Mouse (Mus musculus) right cerebral cortex, postnatal 10 days (tissue): ENCODE data around the gene Sohlh2.
A peak's percentile ranks its signal among the peaks of the same experiment; 100 is the strongest.
"Not testable (repeated sequence)": the region's sequence is repeated elsewhere in the genome, so short reads cannot be mapped to it uniquely, and the experiment has no call there.

Source experiments
- DNase-seq, 2 experiments: peaks; one replicate each; pipeline ENCODE4 v3.0.0; 2021; ENCODE audit warnings: low spot score in 2 of 2

Sohlh2 gene

DNA sequence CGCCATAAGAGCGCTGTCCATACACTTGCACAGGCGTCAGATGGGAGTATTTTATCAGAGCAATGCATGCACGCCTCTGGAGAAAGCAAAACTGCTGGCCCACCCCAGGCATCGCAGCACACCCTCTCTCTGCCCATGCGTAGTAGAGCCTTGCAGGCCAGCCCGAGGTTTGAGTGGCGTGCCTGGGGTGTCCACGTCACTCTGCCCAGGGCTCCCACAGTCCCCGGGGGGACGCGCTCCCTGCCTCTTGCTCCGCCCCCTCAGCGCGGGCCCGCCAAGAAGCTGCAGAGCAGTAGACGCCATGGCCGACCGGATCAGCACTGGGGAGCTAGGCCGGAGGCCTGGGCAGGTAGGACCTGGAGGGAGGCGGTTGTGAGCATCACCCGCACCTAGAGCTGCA, at the start of gene Sohlh2:
TSS of gene Sohlh2 (plus strand) at position 263 of the 400 bp plus-strand sequence.
- DNase-seq, result no peak

DNA sequence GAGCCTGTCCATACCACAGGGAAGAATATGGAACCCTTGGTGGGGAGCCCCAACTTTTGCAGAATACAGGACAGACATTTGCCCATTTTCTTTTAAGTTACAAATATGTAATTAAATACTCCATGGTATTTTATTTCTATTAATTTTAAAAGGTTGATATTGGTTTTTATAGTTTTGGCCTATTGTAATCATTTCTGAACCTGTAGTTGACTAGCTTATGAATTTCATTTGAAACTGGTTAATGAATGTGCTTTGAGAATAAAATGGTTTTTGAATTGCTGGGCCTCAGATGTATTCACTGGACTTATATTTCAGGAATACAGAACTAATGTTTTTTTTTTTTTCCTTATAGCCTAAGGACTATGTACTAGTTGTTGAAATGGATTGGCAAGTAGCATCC, 44.8 kb upstream of the Sohlh2 start, which contains the start of gene Ccdc169:
TSS of gene Ccdc169 (plus strand) at position 301 of the 400 bp plus-strand sequence.
- DNase-seq, result no peak

DNA sequence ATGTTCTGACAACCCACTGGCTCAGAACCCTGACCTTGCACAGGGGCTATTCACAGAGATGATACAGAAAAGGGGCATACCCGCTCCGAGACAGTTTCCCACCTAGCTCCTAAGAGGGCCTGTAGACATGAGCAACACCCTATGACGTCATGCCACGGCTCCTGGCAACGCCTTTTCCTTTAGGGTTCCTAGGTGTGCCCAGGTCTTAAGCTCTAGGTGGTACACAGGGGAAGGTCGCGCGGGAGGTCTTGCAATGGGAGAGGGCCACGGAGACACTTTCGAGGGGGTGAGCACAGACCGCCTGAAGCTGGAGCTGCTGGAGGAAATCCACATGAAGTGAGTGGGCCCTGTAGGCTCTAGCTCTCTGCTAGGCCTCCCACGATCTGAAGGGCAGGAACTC, 42.0 kb upstream of the Sohlh2 start:
- DNase-seq, result no peak

DNA sequence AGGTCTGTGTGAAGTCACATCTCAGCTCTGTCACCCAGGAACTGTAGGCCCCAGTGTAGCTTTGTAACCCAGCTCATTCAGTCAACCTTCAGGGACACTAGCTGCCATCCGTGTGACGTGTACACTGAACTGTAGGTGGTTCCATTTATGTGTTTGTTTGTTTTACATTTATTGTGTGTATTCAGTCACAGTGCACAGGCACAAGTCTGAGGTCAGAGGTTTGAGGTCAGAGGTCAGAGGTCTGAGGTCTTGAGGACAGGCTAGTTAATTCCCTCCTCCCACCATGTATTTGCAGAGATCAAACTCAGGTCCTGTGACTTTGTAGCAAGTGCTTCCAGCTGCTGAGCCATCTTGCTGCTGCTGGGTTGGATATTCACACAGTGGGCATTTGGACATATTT, 40.4 kb upstream of the Sohlh2 start:
- DNase-seq, result no peak

DNA sequence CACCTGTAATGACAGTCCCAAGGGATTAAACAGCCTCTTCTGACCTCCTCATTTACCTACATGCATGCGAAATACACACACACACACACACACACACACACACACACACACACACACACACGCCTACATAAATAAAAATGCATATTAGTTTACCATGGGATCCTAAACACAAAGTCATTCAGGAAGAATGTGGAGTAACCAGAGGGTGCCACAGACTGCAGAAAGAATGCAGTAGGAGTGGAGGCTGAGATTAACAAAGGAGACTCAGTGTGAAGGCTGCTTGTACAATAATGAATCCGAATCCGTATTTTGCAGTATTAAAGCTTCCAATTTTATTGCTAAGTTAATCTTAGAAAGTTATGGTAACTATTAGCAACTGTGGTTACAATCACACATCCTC, 36.9 kb upstream of the Sohlh2 start:
- no peak for DNase-seq

DNA sequence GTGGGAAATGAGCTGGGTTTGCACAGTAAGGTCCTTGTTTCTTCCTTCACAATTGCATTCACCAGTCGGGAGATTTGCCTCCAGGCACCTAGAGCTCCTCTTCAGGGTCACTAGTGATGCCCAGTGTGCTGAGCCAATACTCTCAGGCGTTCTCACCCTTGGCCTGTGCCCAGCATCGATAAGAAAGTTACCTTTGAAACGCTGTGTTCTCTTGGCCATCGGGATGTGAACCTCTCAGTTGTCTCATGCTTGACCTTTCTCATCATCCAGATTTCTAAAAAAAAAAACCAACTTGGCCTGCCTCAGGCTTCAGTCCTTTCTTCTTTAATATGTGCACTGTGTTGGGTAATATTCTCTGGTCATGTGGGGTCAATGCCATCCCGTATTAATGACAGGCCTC, 35.4 kb upstream of the Sohlh2 start:
- DNase-seq, result no peak

DNA sequence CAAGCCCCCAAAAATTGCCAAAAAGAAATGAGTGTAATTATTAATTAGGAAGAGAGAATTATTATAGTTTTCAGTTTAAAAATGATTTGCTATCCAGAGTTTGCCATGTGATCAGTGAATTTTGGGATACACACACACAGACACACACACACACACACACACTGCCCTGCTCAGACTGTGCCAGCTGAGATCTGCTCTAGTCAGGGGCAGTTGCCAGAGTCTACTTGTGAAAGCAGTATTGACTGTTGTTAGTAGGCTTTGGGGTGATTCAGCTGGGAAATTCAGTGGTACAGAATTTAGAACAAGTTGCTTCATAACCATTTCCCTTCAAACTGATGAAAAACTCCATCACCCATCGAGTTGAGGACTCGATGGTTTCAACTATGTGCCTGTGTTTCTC, 34.7 kb upstream of the Sohlh2 start:
- DNase-seq, result no peak

DNA sequence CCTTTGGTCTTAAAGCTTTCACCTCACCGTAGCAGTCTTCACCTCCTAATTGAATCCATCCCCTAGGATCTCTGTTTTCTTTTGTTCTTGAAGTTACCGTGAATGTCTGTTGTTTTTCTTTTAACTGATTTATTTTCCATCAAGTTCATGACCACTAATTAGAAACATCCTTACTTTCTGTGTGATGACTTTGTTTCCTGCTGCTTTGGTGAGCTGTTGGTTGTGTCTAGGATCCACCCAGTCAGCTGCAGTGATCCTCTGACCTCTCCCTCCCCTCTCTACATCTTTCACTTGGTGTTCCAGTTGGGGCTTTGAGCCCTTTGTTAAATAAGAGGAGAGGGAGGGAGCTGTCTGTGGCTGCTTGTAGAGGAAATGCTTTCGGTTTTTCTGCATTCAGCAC, 33.7 kb upstream of the Sohlh2 start:
- DNase-seq, result no peak

DNA sequence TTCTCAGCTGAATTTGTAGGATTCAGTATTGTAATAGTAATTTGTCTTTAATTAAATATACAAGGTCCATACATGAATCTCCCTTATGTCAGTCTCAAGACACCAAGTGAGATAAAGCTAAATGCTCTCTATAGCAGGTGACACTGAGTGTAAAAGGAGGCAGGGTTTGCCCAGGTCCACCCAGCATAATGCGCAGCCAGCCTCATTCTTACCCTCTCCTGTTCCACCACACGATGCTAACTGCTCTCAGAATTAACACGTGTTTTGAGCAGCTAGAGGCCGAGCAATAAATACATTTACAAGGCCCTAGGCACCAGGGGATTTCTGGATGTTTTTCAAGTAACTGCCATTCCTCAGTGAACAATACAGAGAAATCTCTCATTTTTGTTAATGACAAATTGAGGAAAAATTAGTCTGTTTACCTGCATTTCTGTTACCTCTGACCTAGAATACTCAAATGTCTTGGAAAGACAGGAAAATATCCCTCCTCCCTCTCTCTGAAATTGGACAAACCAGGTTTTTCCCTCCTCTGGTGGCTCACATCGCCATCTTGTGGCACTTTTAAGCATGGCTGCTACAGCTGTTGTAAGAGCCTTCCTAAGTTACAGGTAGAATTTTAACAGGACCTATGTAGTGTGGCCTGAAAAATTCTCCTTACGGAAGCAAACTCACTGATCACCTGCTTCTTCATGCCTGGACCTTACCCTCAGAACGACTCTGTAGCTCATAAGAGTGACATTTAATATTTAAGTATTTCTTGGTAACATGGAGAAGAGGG, 30.0 kb upstream of the Sohlh2 start:
- peak; percentile 63 to 83 for DNase-seq

DNA sequence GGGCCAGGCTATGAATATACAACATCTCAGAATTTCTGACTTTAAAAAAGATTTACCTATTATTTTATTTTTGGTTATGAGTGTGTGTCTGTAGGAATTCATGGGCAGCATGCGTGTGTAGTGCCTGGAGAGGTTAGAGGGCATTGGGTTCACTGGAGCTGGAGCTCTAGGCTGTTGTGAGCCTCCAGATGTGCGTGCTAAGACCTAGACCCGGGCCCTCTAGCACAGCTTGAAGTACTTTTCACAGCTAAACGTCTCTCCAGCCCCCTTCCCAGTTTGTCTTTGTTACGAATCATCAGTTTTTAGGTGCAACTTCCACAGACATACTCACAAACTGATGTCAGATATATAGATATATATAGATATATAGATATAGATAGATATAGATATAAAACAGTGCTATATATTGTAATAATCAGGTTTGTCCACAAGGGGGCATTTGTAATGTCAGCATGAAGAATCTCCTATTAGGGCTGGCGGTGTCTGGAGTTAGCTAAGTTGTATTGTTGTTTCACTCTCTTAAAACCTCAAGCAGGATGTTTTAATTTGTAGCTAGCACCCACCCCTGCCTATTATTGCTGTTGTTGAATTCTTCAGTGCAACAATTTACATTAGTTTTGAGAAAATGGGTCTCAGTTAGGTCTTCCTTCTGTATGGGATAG, 29.0 kb upstream of the Sohlh2 start:
- no peak for DNase-seq

DNA sequence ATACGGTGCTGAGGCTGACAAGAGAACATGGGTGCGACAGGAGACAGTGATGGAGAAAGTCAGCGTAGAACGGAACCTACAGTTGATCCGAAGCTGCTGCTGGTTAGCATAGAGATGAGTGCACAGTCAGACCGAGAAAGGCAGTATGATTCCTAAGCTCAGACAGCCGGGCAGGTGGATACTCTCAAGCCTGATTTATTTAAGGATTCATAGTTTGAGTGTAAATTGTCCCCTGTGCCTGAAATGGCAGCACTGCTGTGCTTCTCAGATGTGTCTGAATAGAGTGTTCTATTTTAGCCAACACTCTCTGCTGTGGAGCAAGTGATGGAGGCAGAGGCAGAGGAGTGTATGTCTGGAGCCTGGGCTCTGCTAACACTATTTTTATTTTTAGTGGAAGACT, 27.7 kb upstream of the Sohlh2 start:
- DNase-seq, result peak; percentile 32 to 43

DNA sequence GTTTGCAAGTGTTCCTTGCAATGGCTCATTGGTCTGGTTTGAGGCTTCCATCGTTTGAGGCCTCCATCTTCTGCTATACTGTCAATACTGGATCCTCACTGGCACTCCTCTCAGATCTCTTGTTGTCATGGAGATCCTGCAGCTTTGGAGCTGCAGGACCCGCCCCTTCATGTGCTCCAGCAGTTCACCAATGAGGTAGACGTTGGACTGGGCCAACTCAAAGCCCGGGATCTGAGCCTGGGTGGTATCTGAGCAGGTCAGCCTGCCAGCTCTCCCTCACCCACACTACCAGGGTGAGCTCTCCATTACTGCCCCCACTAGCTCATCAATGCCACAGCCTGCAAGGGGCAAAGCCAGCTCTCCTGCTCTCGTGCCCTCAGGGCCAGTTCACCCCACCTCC, 24.4 kb upstream of the Sohlh2 start:
- peak in 1 of 2 experiments; percentile 49 for DNase-seq

DNA sequence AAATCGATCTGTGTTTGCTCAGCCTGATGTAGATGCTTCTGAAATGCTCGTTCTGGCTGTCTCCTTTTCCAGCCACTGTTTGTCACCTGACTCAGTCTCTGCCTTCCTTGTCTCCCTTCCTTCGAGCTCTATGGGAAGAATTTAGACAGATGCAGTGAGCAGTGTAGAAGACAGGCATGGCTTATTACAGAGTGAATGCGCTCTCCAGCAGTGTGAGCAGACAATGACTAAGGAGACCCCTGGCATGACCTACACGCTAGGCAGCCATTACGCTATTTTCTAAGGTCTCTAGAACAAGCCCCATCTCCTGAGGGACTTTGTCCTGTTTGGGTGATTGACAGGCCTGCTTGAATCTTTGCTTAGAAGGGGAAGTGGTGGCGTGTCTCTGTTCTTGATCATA, 20.7 kb upstream of the Sohlh2 start:
- no peak for DNase-seq

DNA sequence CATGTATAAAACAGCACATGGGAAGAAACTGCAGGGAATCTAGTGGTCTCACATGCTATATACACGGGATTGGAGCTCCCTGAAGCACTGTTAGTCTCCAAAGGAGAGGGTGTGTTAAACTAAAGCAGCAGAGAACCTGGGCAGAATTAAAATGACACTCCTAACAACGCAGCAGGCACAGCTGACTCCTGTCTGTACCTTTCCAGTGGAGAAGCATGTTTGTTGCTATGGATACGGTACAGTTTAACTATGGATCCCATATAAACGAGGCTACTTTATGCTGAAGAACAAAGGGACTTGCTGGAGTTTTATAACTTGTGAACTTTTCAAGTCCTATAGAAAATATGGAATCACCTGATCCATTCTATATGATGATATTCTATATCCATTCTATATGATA, 18.3 kb upstream of the Sohlh2 start:
- no peak for DNase-seq

DNA sequence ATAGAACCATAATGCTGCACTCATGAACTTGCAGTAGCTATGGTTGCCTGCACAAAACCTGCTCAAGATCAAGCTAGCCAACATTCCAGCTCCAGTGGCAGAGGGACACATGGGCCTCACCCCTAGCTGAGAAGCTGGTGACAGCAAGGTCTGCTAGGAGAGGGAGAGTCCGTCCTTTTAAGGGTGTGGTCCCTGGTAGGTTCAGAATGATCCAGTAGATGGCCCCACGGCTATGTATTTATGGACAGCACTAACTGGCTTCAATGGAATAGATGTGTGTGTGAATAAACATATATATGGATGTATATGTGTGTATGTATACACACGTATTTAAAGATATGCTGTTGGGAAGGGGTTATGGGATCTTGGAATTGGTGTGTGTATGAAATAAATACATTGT, 9.3 kb upstream of the Sohlh2 start:
- DNase-seq, result no peak

DNA sequence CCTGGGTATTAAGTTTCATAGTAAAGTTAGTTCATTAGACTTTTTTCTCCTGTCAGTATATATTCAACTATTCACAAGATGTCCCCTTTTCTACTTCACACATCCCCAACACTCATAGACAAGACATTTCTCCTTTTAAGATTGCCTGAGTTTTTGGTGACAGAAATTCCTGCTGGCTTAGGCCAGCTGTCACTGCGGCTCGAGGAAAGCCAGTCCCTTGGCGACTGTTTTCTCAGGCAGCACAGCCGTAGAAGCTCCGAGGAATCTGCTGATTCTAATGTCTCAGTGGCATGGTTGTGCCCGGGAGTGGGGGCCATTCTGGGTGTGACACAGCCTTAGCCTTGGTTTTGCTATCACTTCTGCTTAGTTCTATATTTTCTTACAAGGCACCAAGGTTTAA, 4.6 kb upstream of the Sohlh2 start:
- DNase-seq, result no peak

DNA sequence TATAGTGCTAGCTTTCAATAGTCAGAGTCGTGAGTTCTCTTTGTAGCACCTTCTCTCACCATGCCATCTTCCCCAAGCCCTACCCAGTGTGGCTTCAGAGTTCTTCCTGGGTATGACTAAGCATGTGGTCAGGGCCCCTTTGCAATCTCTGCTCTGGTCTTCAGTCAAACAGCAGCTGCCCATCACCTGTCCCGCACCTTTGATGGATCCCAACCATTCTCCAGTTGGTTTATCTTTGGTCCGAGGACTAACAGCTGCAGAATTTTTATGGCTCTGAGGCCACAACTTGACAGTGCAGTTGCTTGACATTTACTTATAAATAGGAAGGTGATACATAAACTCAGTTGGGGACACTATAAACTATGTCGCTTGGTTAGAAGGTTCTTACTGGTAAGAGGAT, 9.8 kb downstream of the Sohlh2 start:
- no peak for DNase-seq

DNA sequence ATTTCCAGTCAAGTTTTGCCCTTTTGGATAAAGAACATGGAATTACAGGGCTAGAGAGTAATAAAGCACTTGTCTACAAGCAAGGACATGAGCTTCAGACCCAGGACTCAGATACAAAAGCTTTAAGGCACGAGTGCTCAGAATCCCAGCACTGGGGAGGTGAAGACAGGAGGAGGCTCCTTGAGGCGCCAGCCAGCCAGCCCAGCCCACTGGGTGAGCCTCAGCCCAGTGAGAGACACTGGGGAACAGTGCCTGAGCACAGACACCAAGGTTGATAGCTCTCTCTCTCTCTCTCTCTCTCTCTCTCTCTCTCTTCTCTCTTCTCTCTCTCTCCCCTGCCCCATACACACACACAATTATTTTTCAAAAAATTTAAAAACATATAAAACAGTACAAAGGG, 11.5 kb downstream of the Sohlh2 start:
- no peak for DNase-seq

DNA sequence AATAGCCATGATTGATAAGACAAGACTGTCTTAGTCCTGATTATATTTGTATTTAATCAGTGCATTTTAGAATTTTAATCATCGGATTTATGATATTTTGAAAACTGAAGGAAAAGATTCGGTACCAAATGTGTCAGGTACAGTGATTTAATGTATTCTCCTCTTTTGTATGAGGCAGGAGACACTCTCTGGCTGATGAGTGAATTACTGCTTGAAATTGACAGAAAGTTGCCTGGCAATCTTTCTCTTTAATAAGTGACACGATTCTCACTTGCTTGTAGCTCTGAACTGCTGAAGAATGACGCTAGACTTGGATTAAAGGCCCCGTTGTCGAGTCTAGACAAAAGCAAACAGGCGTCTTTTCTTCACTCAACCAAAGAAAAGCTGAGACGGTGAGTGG, 13.0 kb downstream of the Sohlh2 start:
- no peak for DNase-seq

DNA sequence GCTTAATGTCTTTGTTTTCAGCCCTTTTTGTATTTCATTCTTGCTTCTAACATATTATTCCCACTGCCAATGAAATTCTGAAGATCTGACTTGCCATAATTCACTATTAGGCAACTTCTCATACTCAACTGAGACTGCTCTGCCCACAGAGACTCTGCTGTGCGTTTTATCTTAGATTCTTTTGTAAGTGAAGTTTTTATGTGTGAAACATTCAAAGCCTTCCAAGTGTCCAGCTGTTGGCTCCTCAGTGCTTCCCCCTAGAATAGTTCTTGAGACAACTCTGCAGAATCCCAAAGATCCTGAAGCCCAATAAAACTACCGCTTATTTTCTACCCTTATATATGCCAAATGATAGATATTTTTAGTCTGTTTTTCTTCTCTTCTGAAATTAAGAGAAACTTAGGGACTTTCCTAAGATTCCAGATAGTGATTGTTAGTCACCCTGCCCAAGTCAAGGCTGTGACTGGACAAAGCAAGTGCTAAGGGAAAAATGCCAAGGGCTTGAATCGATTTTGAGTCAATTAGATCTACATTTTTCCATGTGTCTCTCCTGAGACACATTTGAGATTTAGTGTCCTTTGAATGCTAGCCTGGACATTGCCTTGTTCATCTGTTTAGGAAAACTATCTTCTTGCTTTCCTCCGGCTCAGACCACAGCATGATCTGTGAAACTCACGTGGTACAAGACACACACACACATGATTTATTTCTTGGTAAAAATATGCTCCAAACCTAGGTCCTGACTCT, 13.9 kb downstream of the Sohlh2 start:
- DNase-seq, result no peak

DNA sequence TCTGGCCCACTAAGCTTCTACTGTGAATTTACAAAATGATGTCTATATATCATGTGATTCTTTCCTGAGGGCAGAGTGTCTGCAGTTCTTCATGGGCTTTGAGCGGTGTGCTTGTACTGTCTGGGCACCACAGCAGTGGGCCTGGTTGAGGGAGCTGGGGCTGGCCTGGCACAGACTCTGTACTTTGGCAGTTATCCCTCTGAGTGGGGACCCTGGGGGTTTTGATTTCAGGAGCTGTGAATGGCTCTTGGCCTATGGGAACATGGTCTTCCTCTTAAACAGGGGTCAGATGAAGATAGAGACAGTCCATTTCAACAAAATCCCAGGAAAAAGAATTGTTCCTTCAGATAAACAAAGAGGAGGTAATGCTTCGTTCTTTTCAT, 14.5 kb downstream of the Sohlh2 start:
- DNase-seq, result no peak

DNA sequence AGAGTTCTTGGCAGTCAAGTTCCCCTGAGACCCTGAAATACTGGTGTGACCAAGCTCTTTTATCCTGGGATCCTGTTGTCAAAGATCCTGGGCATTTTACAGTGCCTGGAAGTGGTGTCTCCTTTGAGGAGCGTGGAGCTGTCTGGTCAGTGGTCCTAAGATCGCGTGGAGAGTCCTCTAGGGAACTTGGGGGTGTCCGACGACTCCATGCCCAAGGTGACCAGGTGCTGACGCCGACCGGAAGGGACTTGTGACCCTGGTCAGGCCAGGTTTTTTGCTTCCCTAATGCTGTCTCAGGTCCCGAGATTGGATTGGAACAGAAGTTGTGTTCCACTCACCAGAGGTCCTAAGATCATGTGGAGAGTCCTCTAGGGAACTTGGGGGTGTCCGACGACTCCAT, 21.8 kb downstream of the Sohlh2 start:
- not testable (repeated sequence) for DNase-seq

DNA sequence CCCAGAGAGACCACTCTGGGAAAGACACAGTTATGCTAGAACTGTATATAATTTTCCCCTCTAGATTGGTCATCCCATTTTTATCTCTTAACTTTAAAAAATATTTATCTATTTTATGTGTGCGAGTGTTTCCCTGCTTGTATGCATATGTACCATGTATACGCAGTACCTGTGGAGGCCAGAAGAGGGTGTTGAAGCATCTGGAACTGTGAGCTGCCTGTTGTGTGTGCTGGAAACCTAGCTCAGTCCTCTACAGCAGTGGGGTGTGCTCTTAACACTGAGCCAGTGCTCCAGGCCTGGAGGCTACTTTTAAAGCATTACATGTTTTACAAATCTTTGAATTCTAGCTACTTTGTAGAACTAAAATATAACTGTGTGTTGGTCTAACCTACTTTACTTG, 24.6 kb downstream of the Sohlh2 start:
- no peak for DNase-seq
